Comparison of ENCODE assay signal across 8 mouse cellular contexts in genomic region chr8:106704901-106705321, GRCm38 (mm10). TPM values are rescaled to one million over a fixed set of nuclear protein-coding genes. Genes with fewer than 3 reads are reported as not detected.
DNase-seq lines count a peak whose midpoint lies in the region; ATAC-seq lines count a peak whose summit lies in the region.

No protein-coding gene starts in this region.

- ATAC-seq in liver, embryonic 11.5 days (replicated peaks; ENCODE audit: low FRiP score) = peak; percentile 41; the same call in 1 of the 2 replicates
- ATAC-seq in megakaryocyte-erythroid progenitor cell, adult 5-6 weeks (replicated peaks; ENCODE audit: low FRiP score, low TSS enrichment, poor library complexity, severe bottlenecking) = no peak

- H3K4me3 ChIP-seq in liver, embryonic 11.5 days (ENCODE audit: low read depth, low read length) = no peak overlapping the region

- 0 out of 2 replicates have a peak, but pooled peaks cover 2% of the 10 kb centered on the region for H3K4me1 ChIP-seq in liver, embryonic 11.5 days (replicated peaks; ENCODE audit: control insufficient read depth, insufficient read depth, low read length)

- peaks cover 4% of the 10 kb centered on the region; the same call in 1 of the 2 replicates for H3K36me3 ChIP-seq in liver, embryonic 11.5 days (ENCODE audit: control insufficient read depth, insufficient read depth, low read length)

- H3K27ac ChIP-seq in liver, embryonic 11.5 days (ENCODE audit: low read depth, low read length) = peak overlapping the region; percentile 53; the same call in 1 of the 2 replicates

- no peaks in the 10 kb centered on the region for H3K9me3 ChIP-seq in liver, embryonic 11.5 days (ENCODE audit: control insufficient read depth, low read length)

- 61% methylated on average over 9 of the region's 9 CpGs for WGBS in liver, embryonic 11.5 days

- no peak overlapping the region for H3K4me2 ChIP-seq in liver, embryonic 11.5 days

- no peak overlapping the region for H3K9ac ChIP-seq in liver, embryonic 11.5 days (ENCODE audit: low read depth, low read length)

- DNase-seq in urinary bladder, postnatal 14 days (ENCODE audit: low spot score) = peak; percentile 54
- DNase-seq in urinary bladder, postnatal 25 days (ENCODE audit: low spot score) = no peak
- DNase-seq in heart, adult 18-20 months = peak; percentile 80 to 91
- peak; percentile 56 for DNase-seq in kidney, adult 11 months
- DNase-seq in liver, embryonic 11.5 days (ENCODE audit: low spot score) = no peak
- peak; percentile 69 to 79 for DNase-seq in right cerebral cortex, postnatal 10 days (ENCODE audit: low spot score in 2 of 2)
- DNase-seq in cerebellum, postnatal 14 days = no peak

- no peaks in the 10 kb centered on the region for H3K27me3 ChIP-seq in liver, embryonic 11.5 days (replicated peaks; ENCODE audit: control insufficient read depth, insufficient read depth, low read length)

RNA-seq across cellular contexts. Expression of gene Tango6, which starts 22.0 kb away (rescaled TPM):
- total RNA-seq in heart, adult 18-20 months (2021) = 10 to 100 TPM in 1 of 2 experiments, 1 to 10 TPM in 1; 10.0 to 10.8 TPM
- 8.8 and 9.6 TPM in 2 replicates for polyA plus RNA-seq in liver, embryonic 11.5 days (2014; fragmentation: Nextera tagmentation; extraction: Ambion mirVana)
- total RNA-seq in megakaryocyte-erythroid progenitor cell, adult 5-6 weeks (2014; fragmentation: Nextera tagmentation) = 7.6 and 14.2 TPM in 2 replicates
- total RNA-seq in megakaryocyte-erythroid progenitor cell, adult 5-6 weeks (2017) = 6.5 and 9.5 TPM in 2 replicates

Comparison
In these comparisons a context has a peak if more than half of its experiments do, and no peak if none do; other contexts are left out.
1. DNase-seq: peak in urinary bladder, postnatal 14 days (single experiment), heart, adult 18-20 months (2 of 2), kidney, adult 11 months (single experiment) and right cerebral cortex, postnatal 10 days (2 of 2); none in urinary bladder, postnatal 25 days (single experiment), liver, embryonic 11.5 days (single experiment) and cerebellum, postnatal 14 days (0 of 2).